Mouse (Mus musculus): ENCODE data around the gene Fibcd1.

The Fibcd1 gene

GRCm38 (mm10) chr2:31845896-31846691 is at the start of gene Fibcd1:
Gene Fibcd1 (minus strand): TSS chr2:31846005.
- in situ Hi-C loops (cut with MseI, MboI): no loop called here

GRCm38 (mm10) chr2:31894221-31894870 is 48.5 kb upstream of the Fibcd1 start:
- in situ Hi-C loops (cut with MseI, MboI): no loop called here

DNA sequence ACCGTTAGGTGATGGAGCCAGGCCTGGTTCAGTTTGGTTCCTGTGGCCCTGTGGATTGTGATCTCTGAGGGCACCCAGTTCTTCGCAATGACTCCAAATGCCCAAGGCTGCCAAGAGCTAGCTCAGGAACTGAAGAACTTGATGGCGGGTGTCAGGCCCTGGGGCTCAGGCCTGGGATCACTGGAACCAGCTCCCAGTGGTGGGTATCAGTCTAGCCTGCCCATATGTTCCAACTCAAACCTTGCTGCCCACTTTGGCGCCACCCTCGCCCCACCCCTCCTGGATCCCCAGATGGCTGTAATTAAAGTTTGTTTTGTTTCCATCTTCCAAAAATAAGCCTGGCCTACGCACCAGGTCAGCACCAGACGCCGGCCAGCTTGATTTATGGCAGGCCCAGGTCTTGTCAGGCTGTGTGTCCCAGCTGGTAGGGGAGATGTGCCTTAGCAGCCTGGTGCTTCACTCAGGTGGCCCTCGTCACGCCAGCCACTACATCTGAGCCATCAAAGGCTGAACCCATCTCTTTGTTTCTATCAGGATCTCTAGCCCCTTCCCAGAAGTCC is 47.4 kb upstream of the Fibcd1 start:
- in situ Hi-C loops (cut with MseI, MboI): no loop called here

GRCm38 (mm10) chr2:31891219-31891618 is 45.4 kb upstream of the Fibcd1 start:
- in situ Hi-C loops (cut with MseI, MboI): no loop called here

GRCm38 (mm10) chr2:31888871-31889270 is 43.1 kb upstream of the Fibcd1 start:
- in situ Hi-C loops (cut with MseI, MboI): no loop called here

DNA sequence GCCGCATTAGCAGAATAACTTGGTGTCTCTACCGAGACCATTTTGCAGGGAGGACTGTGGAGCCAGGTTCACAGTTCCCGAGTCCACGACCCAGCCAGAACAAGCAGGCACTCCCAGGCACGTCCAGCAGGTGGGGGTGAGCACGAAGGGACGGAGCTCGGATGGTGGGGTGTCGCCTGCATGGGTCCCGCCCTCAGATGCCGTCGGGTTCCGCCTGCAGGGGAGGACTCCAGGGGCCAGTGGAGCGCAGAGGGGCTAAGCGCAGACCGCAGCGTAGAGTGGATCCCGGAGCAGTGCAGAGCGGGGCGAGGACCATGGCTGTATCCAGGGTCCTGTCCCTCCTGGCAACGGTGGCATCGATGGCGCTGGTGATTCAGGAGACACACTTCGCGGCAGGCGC is 41.2 kb upstream of the Fibcd1 start, which contains the start of gene Lamc3:
TSS of gene Lamc3 (plus strand) at position 262 of the 400 bp plus-strand sequence.
- in situ Hi-C loops (cut with MseI, MboI): no loop called here

DNA sequence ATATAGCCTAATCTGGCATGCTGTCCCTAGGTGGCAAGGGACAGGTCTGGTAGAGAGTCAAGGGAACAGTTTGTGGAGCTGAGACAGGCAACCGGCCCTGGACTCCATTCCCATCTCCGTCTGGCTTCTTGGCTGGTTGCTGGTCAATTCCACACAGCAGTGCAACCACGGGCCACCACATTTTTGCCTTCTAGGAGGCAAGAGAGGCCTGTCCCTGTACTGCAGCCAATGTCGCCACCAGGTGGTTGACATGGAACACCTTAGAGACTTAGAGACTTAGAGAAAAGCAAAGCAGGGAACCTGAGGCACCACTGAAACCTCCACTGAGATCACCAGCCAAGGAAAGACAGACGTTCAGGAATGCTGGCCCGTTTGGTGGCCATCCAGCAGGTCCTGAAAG is 39.0 kb upstream of the Fibcd1 start:
- in situ Hi-C loops (cut with MseI, MboI): no loop called here

- in situ Hi-C loops (cut with MseI, MboI): no loop called here
Measured at GRCm38 (mm10) chr2:31883061-31883460, 37.3 kb upstream of the Fibcd1 start.

GRCm38 (mm10) chr2:31880868-31881267 is 35.1 kb upstream of the Fibcd1 start:
- in situ Hi-C loops (cut with MseI, MboI): no loop called here

DNA sequence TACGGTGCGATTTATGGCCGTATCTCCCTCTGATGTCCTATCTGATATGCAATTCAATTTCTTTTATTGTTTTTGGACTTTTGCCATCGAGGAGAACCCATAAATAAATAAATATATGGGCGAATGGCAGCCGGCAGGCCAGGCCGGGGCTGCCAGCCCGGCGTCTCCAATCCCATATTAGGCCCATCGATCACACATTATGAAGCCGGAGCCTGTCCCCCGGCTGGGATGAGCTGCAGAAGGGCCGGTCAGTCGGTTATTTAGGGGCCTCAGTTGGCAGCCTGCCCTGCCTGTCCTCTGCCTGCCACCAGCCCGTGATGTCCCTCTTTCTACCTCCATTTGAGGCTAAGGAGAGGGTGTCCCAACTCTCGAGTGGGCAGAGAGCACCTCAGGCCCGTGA is 32.8 kb upstream of the Fibcd1 start:
- in situ Hi-C loops (cut with MseI, MboI): no loop called here

DNA sequence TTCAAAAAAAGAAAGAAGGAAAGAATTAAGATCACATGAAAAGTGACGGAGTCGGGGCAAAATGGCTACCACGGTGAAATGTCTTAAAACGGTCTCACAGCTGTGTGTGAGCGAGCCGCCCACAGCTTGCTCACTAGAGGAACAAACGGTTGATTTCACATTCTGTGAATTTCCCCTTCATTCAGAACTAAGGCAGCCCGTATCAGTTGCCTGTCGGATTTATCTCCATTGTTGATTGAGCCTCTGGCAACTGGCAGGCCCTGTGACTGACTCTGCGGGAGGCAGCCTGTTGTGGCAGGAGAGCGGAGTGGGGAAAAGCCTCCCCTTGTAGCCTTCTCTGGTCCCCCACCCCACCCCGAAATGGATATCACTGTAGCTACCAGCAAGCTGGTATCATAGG is 30.6 kb upstream of the Fibcd1 start:
- in situ Hi-C loops (cut with MseI, MboI): no loop called here

DNA sequence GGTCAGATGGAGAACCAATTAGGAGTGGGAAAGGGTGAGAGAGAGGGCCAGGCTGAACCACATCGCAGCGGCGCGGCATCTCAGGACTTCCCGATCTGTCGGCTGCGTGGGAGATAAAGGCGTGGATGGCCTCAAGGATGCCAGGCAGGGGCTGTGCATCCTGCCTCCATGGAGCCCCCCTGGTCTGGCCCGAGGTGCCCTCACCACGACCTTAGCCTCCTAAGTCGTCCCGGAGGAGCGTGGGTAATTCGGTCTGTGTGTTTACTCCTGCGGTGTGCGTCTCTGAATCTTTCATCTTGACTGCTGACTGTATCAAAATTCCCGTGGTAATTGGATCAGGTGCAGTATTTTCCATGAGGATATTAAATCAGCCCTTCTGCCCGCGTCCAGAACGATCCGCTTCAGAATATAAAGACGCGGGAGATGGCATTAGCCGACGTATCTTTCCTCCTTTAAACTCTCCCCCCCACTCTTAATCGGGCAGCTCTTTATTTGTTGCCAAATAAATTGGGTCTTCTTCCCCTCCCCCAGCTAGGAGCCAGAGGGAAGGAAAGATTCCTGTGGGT is 28.6 kb upstream of the Fibcd1 start:
- in situ Hi-C loops (cut with MseI, MboI): no loop called here

DNA sequence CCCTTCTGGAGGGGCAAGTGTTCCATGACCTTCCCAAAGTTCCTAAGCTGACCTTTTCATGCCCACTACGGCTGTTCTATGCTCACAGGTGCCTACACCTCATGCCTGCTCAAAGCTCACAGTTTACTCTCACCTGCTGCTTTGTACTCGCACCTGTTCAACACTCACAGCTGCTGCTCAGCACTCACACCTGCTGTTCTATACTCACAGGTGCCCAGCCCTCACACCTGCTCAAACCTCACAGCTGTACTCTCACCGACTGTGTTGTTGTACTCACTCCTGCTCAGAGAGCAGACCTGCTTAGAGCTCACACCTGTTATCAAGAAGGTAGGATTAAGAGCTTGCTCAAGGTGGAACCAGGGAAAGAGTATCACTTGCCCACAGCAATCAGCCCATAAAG is 24.9 kb upstream of the Fibcd1 start:
- in situ Hi-C loops (cut with MseI, MboI): no loop called here

- in situ Hi-C loops (cut with MseI, MboI): no loop called here
Measured at GRCm38 (mm10) chr2:31869692-31870091, 23.9 kb upstream of the Fibcd1 start.

- in situ Hi-C loops (cut with MseI, MboI): no loop called here
Measured at GRCm38 (mm10) chr2:31868538-31869164, 22.8 kb upstream of the Fibcd1 start.

- in situ Hi-C loops (cut with MseI, MboI): no loop called here
Measured at GRCm38 (mm10) chr2:31867773-31868537, 22.1 kb upstream of the Fibcd1 start.

DNA sequence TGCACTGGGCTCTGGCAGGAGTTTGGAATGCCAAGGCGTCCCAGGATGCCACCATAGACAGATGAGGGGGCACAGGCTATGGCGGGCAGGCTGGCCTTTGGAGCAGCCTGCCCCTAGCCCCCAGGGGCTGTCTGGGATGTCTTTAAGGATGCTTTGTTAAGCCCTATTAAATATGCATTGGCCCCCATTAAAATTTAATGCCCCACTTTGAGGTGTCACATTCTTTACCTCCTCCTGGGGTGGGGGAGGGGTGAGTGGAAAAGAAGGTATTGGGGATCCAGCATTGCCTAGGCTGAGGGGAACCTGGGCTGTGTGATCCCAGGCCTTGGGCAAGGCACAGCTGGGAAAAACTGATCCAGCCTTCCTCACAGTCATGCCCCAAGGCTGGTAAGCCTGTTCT is 20.0 kb upstream of the Fibcd1 start:
- in situ Hi-C loops (cut with MseI, MboI): no loop called here

DNA sequence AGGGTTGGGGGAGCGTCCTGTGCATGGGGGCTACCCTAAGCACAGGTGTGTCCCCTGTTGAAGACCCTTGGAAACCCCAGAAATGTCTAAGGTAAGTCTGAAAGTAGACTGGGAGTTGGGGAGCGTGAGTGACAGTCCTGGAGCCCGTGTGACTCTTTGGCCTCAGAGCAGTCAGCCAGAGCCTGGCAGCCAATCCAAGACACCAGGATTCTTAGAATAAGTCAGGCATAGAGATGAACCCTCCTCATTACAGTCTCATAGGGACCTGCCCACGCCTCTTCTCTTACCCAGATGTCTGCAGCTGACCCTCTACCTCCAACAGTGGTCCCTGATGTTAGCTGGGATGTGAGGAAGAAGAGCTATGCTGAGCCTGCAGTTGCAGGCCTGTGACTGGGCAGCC is 19.5 kb upstream of the Fibcd1 start:
- in situ Hi-C loops (cut with MseI, MboI): no loop called here

DNA sequence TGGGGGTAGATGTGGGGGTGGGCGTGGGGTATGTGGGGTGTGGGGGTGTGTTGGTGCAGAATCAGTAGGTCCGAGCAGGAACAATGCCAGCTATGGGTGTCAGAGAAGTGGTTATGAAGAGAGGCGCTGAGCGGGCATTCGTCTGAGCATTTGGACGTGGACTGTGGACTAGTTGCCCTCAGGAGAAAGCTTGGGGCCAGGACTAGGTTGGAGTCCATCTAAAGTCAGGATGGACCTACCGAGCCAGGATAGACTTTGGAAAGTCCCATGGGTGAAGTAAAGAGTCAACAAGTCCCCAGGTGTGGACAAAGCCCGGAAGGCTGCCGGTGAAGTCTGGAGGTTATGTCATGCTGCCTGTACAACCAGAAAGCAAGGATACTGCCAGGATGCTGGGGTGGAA is 19.1 kb upstream of the Fibcd1 start:
- in situ Hi-C loops (cut with MseI, MboI): no loop called here

- in situ Hi-C loops (cut with MseI, MboI): no loop called here
Measured at GRCm38 (mm10) chr2:31863766-31864165, 18.0 kb upstream of the Fibcd1 start.

- in situ Hi-C loops (cut with MseI, MboI): no loop called here
Measured at GRCm38 (mm10) chr2:31862919-31863318, 17.1 kb upstream of the Fibcd1 start.
